Mouse (Mus musculus): ENCODE data around the gene Sipa1l3.

DNA sequence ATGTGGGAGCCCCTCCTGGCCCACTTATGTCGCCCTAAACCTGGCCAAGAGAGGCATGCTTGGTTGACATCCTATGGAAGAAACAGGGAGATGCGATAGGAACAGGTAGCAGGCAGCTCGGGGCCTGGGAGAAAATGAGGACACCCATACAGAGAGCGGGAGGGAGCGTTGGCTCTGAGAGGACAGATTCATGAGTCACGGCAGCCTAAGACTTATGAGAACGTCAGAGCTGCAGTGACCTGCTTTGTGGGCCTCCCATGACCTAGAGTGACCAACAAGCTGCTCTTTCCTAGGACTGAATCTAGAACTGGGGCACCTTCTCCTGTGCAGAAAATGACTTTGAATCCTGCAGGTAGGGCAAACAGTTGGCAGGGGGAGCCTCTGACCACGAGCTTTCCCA is 92.4 kb downstream of the Sipa1l3 start:
- TF ChIP-seq CTCF (conservative IDR thresholded peaks at IDR 0.05; ENCODE audit: low read length) (no peak), NANOG (IDR thresholded peaks at IDR 0.05; ENCODE audit: borderline replicate concordance, low read length) (no peak)

Measured in E14TG2a.4 (cell line).